Mouse (Mus musculus) left cerebral cortex, adult 8-10 months (tissue): ENCODE measurements around the gene Tfip11. TPM values are rescaled to one million over a fixed set of nuclear protein-coding genes. Genes with fewer than 3 reads are reported as not detected.

Source experiments
- DNase-seq, 2 experiments: peaks; one replicate each; pipeline ENCODE4 v3.0.0; 2022; ENCODE audit warnings: low spot score in 2 of 2
- total RNA-seq, 4 experiments: library from RNA; stranded (reverse); gene quantifications; 2 replicates each; pipeline ENCODE4 v1.2.4; 2022

The Tfip11 gene
- total RNA-seq, 4 experiments from 2014 or later = 43.8 to 51.8 (median 47.0) TPM

DNA sequence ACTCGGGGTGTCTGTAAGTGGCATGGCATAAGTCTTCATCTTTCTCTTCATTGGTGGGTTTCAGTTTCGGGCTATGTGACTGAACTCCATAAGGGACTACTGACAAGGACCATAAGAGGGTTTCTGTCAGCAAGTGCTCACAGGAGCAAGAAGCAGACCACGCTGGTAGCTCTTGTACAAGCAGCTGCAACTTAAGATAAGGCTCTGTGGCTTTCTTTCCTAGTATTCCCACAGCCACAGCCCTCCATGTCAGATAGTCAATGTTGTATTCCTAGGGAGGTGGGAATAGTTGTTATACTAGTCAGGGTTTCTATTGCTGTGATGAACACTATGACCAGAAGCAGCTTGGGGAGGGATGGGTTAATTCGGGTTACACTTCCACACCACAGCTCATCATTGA lies 33.4 kb downstream of the Tfip11 start:
- no peak for DNase-seq

DNA sequence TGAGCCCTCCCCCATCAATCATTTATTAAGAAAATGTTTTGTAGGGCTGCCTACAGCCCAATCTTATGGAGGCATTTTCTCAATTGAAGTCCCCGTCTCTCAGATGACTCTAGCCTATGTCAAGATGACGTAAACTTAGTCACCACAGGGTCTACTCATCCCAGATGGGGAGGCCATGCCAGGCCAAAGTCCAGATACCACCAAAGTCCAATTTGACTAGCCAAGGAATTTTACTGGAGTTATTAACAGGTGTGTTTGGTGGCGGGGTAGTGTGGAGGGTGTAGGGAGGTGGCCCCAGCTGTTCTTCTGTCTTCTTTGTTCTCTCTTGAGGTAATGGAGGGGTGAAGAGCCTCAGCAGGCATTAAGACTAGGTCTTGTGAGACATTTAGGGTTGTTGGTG lies 33.9 kb downstream of the Tfip11 start:
- DNase-seq = no peak

DNA sequence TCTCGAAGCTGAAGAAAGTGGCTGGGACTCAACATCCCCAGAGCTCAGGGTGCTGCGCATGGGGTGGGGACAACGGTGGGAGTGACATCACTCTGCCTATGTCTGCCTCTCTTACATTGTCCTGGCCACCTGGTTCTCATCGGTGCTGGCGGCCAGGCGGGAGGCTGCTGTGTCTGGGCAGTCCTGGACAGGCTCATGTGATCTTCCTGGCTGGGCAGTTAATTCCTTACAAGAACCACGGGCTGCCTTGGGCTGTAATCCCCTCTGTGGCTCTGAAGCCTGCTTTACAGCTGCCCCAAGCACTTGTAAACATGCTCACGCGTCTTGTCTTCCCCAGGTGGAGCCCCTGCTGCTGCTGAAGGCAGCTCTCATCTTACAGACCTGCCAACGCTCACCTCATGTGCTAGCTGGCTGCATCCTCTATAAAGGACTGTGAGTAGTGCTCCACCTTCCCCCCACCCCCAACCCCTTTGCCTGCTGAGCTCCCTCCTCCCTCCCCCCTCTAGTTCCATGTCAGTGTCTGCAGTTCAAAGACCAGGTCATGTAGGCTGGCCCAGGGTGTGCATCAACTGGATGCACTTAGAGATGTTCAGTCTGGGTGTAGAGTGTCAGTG lies 38.1 kb downstream of the Tfip11 start:
- DNase-seq = no peak

DNA sequence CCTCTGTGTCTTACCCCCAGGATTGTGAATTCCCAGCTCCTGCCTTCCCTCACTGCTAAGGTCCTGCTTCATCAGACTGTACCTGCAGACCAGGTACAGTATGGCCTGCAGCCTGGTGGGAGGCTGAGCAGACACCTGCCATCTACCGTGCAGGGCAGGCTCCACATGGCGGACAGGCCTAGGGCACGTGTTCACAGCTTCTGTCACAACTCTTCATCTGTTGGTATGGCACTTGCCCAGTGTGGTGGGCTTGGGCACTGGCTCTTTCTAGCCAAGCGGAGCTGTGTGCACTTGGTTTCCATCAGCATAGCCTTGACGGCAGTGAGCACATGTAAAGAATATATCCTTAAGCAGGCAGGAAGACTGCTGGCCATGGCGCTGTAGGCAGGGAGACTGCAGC lies 40.7 kb downstream of the Tfip11 start:
- DNase-seq = no peak

DNA sequence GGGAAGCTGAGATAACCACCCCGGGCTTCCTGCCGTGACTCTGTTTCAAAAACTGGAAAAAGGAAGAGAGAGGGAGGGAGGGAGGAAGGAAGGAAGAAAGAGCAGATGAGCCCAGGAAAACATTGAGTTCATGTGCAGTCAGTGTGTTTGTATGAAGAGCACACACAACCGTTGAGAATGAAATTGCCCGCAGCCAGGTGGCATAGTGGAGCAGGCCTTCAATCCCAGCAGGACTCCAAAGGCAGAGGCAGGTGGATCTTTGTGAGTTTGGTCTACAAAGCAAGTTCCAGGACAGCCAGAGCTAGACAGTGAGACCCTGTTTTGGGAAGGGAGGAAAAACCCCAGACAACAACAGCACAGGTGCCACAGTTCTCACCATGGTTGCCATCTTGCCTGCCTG lies 41.2 kb downstream of the Tfip11 start:
- DNase-seq = no peak

DNA sequence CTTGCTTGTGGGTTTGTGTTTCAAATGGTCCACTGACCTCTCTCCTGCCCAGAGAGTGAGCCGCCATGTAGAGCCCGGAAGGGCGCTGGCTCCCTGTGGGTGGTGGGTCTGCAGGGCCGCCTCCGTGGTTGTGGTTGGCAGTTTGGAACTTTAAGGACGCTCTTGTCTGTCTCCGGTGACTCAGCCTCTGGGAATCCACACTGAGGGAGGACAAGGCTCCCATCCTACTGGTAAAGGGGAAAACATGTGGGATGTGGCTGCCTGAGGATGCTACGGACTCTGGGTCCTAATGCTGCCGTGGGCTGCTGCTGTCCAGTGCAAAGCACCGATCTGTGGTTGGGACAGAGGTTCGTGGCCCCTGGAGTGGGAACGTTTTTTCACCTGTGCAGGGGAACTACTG lies 41.8 kb downstream of the Tfip11 start:
- DNase-seq = no peak

DNA sequence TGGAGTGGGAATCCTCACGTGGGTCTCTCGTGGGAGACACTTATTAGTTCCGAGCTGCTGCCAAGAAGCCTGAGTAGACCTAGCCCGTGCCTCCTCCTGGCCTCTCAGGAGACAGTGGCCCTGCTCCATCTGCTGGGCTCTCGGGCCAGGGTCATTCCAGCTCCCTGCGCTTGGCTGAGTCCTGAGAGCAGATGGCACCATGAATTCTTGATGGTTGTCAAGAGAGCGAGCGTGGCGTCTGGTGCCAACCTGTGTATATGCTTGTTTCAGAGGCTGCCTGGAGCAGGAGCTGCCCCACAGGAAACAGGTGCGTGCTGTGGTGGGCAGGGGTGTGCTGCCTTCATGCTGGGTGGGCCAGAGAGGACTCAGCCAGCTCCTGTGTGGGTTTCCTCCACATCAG lies 42.5 kb downstream of the Tfip11 start:
- DNase-seq = no peak

DNA sequence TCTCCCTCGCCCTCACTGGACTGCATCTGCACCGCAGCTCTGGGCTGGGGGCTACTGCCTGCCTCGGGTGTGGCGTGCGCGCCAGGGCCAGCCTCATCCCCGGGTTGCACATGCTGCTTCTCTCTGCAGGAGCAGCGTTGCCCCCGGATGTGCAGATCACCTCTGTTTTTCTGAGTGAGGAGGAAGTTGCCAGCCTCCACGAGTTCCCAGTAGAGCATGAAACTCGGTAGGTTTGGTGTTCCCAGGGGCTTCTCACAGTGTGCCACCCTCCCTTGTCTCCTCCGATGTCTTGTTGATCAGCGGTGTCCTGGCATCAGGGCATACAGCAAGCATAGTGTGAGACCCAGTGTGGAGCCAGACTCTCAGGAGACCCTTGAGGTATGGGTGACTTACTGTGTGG lies 43.2 kb downstream of the Tfip11 start:
- DNase-seq = no peak

DNA sequence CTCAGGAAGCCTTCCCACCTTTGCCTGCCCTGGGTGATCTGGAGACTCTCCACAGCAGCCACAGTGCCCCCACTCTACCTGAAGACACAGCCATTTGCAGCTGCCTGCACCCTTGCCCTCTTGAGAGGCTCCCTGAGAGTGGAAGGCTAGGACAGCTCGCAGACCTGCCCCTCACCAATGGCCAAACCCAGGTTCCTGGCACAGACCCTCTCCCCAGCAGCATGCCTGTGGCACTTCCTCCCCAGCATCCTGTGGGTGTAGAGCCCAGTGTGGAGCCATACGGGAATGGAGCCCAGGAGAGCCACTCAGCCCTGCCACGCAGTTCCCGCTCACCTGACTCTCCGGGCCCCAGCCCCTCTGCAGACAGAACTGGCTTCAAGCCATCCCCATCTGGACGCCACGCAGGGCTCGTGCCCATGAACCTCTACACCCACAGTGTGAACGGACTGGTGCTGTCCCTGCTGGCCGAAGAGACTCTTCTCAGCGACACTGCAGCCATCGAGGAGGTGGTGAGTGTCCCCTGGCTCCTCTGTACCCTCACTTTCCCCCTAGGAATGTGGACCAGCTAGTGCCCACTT lies 44.2 kb downstream of the Tfip11 start:
- no peak for DNase-seq

DNA sequence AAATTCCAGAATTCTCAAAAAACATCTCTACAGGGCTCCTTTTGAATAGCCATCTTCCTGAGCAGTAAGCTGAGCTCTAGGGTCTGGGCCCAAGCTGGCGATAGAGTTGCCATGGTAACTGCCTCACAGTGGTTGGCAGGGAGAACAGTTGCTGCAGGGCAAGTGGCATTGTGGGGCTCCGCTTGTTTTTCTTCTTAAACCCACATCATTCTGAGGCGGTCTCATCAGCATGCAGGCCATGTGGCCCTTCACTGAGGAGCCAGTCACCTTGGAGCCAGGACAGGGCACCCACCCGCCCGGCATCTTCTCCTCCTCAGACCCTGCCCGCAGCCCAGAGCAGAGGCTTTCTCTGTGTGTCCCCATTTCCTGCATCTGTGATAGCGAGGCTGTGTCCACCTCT lies 45.8 kb downstream of the Tfip11 start:
- peak in 1 of 2 experiments; percentile 84 for DNase-seq

DNA sequence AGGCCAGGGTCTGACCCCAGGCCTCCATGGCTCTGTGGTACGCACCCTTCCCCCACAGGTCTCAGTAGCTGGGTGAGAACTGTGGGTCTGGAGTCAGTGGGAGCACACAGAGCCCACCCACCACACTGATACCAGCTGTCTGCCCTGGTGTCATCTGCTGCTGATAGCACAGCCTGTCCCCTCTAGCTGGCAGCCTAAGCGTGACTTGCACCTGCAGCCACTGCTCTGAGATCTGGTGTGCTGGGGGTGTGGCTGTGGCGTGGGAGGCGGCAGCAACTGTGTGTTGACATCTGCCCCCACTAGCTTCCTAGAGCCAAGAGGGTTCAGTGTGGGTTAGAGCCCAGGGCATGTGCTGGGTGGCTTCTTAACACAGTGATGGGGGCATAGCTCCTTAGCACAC lies 50.0 kb downstream of the Tfip11 start:
- DNase-seq = no peak

DNA sequence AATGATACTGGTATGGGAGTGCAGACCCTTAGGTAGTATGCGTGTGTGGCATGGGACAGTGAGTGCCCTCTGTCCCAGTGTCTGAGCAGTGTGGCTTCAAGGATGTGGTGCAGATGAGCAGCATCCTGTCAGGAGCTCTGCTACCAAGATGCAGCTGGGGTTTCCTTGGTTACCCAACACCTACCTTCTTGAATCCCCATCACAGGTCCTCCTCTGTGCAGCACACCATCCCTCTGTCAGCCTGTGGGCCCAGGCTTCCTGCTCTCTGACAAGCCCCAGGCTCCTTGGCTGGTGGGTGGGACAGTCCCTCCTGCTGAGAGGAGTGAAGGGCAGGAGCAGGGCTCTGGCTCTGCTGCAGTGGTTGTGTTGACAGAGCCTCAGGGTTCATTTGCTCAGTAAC lies 51.2 kb downstream of the Tfip11 start:
- DNase-seq = no peak

DNA sequence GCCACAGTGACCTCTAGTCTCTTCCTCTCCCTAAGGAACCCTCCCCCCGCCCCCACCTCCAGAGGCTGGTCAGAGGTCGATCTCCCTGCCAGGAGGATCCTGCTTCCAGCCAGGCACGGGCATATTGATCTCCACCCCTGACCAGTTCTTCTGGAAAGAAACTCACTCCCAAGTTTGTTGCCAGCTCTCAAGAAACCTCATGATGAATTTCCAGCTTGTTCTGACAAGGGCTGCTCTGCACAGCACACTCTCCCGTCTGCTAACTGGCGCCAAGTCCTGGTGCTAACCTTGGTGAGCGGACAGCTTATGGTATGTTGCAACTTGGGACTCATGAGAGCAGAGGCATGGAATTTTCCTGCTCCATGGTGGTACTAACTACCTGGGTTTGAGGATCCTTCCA lies 52.6 kb downstream of the Tfip11 start:
- no peak for DNase-seq

DNA sequence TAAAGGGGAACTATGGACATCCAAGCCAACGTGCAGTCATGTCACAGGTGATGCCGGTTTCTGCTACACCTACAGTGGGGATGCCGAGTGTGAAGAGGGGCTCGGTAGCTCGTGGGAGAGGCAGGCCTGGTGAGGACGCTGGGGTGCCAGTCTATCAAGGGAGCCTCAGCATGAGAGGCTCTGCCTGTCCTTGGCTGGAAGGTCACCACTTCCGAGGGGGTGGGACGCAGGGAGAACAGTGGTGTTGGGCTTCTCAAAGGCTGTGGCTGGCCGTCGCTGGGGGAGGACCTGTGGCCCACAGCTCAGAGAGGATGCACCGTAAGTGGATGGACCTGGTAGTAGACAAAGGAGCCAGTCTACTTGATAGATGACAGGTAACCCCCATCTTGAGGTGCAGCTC lies 55.0 kb downstream of the Tfip11 start:
- peak in 1 of 2 experiments; percentile 15 for DNase-seq

DNA sequence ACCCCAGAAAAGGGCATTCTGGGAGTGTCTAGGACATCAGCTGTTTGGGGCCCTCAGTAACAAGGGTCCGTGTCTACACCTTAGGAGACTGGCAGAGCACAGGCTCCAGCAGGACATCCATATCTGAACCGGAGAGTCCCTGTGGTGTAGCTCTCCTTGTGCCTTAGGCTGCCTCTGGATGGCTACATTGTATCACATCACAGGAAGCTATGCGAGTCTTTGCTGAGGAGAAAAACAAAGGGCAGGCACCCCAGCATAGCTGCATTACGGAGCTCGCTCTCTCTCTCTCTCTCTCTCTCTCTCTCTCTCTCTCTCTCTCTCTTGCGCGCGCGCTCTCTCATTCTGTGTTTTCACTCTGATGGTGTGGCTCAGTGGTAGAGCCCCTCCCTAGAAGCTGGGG lies 55.9 kb downstream of the Tfip11 start:
- DNase-seq = peak in 1 of 2 experiments; percentile 6

DNA sequence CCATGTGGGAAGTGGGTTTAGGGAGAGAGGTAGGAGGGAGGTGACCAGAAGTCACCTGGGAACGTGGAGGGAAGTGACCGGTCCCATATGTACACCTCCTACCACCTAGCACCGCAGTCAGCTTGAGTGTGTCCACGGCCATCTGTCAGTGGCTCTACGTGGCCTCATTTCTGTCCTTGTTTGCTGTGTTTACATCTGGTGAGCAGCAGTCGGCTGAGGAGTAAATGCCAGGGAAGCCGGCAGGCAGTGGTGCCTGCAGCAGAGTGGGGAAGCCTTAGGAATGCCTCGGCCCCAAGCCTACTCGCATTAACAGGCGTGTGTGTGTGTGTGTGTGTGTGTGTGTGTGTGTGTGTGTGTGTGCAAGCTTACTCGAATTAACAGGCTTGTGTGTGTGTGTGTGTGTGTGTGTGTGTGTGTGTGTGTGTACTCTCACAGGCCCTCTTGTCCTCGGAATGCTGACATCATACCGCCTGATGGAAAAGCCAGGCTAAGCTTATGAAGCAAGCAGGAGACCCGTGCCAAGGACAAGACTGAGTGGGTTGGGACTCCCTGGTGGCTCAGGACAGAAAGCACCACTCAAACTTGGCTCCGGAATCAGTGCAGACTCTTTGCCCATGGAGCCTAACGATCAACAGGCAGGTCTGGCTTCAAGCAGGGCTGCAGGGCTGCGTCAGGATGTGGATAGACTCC lies 56.6 kb downstream of the Tfip11 start:
- peak in 1 of 2 experiments; percentile 80 for DNase-seq

DNA sequence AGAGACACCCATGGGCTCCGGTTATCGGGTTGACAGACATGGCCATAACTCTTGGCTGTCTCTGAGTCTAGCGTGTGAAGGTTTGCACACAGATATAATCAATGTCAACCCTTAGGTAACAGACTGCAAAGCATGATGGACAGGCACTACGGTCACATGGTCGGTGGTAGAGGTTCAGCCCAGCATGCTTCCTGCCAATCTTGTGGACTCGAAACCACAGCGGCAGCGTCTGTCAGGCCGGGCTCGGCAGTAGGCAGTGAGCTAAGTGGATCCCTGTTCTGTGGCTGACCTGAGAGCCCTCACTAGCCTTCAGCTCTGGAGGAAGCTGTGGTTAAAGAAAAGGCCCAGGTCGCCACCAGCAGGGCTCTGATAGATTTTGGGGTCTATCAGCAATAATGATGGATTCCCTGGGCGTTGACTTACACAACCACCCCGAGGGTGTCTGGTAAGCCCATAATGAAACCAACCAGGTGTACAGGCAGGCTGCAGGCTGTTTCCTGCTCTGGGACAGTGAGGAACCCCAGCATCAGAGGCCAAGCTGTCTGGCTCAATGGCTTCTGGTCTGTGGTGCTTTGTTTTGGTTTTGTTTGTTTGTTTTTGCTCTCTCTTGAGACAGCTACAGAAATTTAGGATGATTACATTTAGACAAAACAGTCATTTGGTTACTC lies 58.8 kb downstream of the Tfip11 start:
- DNase-seq = no peak

DNA sequence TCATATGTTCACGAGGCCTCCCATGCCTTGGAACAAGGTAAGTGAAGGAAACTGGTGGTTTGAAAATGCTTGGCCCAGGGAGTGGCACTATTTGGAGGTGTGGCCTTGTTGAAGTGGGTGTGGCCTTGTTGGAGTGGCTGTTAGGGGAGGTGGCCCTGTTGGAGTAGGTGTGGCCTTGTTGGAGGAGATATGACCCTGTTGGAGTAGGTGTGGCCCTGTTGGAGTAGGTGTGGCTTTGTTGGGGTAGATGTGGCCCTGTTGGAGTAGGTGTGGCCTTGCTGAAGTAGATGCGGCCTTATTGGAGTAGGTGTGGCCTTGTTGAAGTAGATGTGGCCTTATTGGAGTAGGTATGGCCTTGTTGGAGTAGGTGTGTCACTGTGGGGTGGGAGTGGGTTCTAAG lies 59.8 kb downstream of the Tfip11 start:
- no peak for DNase-seq
